Mouse (Mus musculus) olfactory bulb, adult 2 months (tissue): Measurements from ENCODE around the gene Fstl4.

ENCODE experiments used
- CTCF ChIP-seq: fragments of 200-500 bp; IDR thresholded peaks from 2 replicates; pipeline ENCODE4 v1.5.1; 2012; ENCODE audit warnings: low read depth, mild to moderate bottlenecking, low read length, moderate library complexity; ENCODE audit not compliant: insufficient read depth
- POLR2A ChIP-seq: fragments of 200-500 bp; IDR thresholded peaks from 2 replicates; pipeline ENCODE4 v1.6.1; 2012; ENCODE audit warnings: mild to moderate bottlenecking, low read depth, low read length, moderate library complexity; ENCODE audit not compliant: insufficient read depth

DNA sequence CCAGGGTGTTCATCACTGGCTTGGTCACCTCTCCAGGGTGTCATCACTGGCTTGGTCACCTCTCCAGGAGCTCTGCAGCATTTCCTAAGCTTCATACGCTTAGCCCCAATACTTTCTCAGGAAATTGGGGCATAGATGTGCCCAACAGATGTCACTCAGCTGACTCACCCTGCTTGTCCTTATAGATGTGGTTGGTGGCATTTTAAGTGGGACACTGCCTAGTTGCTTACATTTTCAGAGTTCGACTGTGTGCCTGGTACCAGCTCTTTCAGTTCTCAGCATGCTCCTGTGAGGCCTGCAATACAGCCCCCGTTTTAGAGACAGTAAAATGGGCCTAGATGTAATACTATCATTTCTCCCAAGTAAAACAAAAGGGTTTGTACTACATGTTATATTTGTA lies 8.6 kb downstream of the Fstl4 start:
- TF ChIP-seq CTCF (no peak), POLR2A (no peak)
